Mouse (Mus musculus): ENCODE measurements around the gene Nacc1.

DNA sequence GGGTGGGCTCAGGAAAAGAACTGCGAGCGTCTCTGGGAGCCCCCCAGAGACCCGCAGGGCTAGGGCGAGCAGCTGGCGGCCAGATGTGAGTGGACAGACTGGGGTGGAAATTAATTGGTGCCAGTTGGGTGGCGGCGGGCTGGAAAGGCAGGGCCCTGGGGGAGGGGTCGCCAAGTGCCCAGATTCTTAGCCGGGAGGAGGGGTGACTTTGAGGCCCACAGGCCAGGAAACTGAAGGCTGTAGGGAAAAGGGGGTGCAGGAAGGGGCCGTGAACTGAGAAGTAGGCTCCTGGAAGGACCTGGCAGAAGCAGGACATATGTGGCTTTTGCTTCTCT, 31.5 kb downstream of the Nacc1 start:
- TF ChIP-seq CTCF (IDR thresholded peaks at IDR 0.05; ENCODE audit: extremely low read depth, insufficient read length, insufficient replicate concordance, low read depth, low read length) (no peak), POLR2A (IDR thresholded peaks at IDR 0.05; ENCODE audit: low read depth, low read length) (no peak)

Measured in small intestine, adult 2 months (tissue).